Mouse (Mus musculus) lung, adult 2 months (tissue): Measurements from ENCODE around the gene Kctd14. TPM values are rescaled to one million over a fixed set of nuclear protein-coding genes. Genes with fewer than 3 reads are reported as not detected.
"Not testable (repeated sequence)": the region's sequence is repeated elsewhere in the genome, so short reads cannot be mapped to it uniquely, and the experiment has no call there.

Experiments used
- DNase-seq: peaks from one replicate; pipeline ENCODE4 v3.0.0; 2022
- H3K4me1 ChIP-seq: fragments of 200-500 bp; 2 replicates; pipeline ENCODE4 v1.6.1; 2011; ENCODE audit warnings: low read length; ENCODE audit not compliant: control insufficient read depth, insufficient read depth
- H3K4me3 ChIP-seq: fragments of 200-500 bp; replicated peaks from 2 replicates; pipeline ENCODE3; 2011; ENCODE audit warnings: low read depth, mild to moderate bottlenecking, control low read depth, low read length; ENCODE audit errors: extremely low read depth
- CTCF ChIP-seq: fragments of 200-500 bp; IDR thresholded peaks from 2 replicates; pipeline ENCODE4 v1.5.1; 2011; ENCODE audit warnings: mild to moderate bottlenecking, low read length, control low read depth; ENCODE audit not compliant: insufficient read depth
- POLR2A ChIP-seq: fragments of 200-500 bp; IDR thresholded peaks from 2 replicates; pipeline ENCODE4 v1.6.1; 2011; ENCODE audit warnings: low read depth, mild to moderate bottlenecking, control low read depth, low read length, borderline replicate concordance; ENCODE audit errors: extremely low read depth
- WGBS: fragments of 180-500 bp; shearing (Covaris S2); methylation state at CpG from one replicate; pipeline ENCODE4 v1.1.7; 2018; 5-methylcytosine and 5-hydroxymethylcytosine counted together
- polyA plus RNA-seq: library from polyadenylated mRNA; depleted of rRNA; stranded (reverse); fragments of >200 nt; gene quantifications from 2 replicates; pipeline ENCODE4 v1.2.3, GENCODE M21; 2012; rRNA removed

The Kctd14 gene
- polyA plus RNA-seq = 4.0 and 6.7 TPM in 2 replicates

DNA sequence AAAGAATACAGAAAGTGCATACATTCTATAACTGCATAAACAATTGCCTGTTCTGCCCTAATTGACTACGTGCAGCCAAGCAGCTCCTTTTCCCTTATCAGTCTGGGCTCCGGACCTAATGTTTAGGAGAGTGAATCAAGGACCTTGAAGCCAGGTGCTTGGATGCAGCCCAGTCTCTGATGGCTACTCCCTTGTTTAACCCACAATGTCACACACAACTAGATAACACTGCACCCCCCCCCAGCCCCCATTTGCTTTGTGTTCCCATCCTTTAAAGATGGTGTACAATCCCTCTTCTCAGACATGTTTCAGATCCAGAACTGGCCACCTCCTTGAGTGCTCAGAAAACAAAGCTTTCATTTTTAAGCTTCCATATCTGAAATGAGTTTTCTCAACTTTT is at the start of gene Kctd14:
Gene Kctd14 (plus strand): TSS at position 301 of the 400 bp plus-strand sequence.
- DNase-seq, H3K4me1 ChIP-seq: not testable (repeated sequence)
- WGBS = 42% methylated on average over 2 of the region's 2 CpGs

DNA sequence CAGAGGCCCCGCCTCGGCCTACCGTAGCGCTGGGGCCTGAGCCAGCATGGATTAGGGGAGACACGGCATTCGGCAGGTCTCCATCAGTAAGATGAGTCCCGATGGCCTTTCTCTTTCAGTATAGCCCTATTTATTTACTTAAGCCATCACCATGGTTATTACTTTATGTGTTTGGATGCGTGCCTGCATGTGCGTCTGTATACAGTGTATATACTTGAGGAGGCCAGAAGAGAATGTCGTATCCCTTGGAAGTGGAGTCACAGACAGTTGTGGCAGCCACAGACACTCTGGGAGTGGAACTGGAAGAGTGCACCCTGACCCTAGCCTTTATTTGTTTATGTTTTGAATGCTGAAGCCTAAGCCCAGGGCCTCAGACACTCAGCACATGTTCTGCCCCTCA is 44.0 kb upstream of the Kctd14 start:
- Histone ChIP-seq H3K4me1 (no peaks in the 10 kb centered on the region), H3K4me3 (no peak overlapping the region)
- TF ChIP-seq POLR2A = no peak
- no peak for TF ChIP-seq CTCF
- 67% methylated on average over 10 of the region's 10 CpGs for WGBS
- no peak for DNase-seq

More for the DNA sequence above, at the start of gene Kctd14:
- H3K4me3 ChIP-seq = not testable (repeated sequence)

DNA sequence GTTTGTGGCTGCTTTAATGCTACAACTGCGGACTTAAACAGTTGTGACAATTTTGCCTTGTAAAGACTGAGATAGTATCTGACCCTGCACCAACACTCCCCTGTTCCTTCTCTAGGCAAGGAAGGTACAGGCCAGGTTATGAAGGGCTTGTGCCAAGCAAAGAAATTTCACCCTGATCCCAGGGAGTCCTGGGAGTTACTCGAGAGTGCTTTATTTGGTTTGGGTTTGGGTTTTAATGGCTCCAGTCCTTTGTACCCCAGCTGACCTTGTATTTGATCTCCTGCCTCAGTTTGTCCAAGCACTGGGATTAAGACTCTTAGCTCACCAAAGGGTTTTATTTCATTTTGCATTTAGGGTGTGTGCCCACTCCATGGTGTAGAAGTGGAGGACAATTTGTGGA is 40.0 kb upstream of the Kctd14 start:
- WGBS = 91% methylated on average over 2 of the region's 2 CpGs
- Histone ChIP-seq H3K4me3 (no peak overlapping the region), H3K4me1 (no peaks in the 10 kb centered on the region)
- DNase-seq = no peak
- TF ChIP-seq CTCF (no peak), POLR2A (no peak)

DNA sequence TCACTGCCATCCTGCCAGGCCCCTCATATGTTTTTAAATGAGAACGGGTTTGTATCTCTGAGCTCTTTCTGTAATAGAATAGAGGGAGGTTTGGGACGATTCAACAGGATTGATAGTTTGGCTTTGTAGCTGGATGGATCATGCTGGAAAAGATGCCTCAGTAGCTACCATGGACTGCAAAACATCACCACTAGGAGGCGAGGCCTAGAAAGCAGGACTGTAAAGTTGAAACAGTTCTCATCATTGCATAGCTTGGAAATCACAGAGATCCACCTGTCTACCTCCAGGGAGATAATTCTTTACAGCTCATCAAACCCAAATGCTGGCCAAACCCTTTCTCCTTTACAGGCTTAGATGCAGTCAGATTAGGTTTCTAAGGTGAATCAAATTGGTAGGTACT is 39.5 kb upstream of the Kctd14 start:
- H3K4me3 ChIP-seq = no peak overlapping the region
- 85% methylated on average over 3 of the region's 3 CpGs for WGBS
- 0 out of 2 replicates have a peak, but pooled peaks have one; percentile 2 for TF ChIP-seq CTCF
- TF ChIP-seq POLR2A = no peak
- no peaks in the 10 kb centered on the region for H3K4me1 ChIP-seq
- DNase-seq = no peak

DNA sequence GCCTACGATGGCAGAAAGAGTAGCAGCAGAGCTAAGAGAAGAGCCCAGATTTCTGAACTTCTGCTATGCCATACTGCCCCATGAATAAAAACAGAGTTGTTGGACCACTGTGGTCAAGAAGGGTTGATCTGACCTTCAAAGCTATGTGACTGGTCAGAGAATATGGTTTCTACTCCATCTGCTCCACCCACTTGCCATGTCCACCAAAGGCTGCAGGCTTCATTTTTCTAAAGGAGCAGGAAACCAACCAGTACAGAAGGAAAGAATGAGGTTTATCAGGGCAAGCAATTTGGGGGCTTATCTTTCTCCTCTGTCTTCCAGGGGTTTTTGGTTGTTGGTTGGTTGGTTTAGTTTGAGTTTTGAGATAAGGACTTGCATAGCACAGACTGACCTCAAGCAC is 37.1 kb upstream of the Kctd14 start:
- TF ChIP-seq CTCF (no peak), POLR2A (no peak)
- peaks cover 4% of the 10 kb centered on the region for H3K4me1 ChIP-seq
- WGBS = 63% methylated on average over 1 of the region's 1 CpGs
- no peak overlapping the region for H3K4me3 ChIP-seq
- no peak for DNase-seq

DNA sequence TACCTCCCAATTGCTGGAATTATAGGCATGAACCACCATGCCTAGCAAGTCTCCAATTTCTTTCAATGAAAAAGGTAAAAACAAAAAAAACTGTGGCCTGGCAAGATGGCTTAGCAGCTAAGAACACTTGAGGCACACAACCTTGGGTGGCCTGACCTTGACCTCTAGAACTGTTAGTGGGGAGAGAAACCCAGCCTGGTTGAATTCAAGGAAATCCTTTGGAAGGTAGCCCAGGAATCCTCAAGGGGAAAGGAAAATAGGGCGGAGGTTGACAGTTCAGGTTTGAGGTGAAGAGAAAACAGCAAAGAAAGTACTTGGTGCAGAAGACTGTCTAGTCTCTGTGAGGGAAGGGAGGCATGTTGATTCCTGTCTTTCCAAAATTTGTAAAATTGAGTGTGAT is 36.7 kb upstream of the Kctd14 start:
- H3K4me1 ChIP-seq = peaks cover 4% of the 10 kb centered on the region
- DNase-seq = no peak
- H3K4me3 ChIP-seq = no peak overlapping the region
- 44% methylated on average over 1 of the region's 1 CpGs for WGBS
- no peak for TF ChIP-seq CTCF
- TF ChIP-seq POLR2A = no peak

DNA sequence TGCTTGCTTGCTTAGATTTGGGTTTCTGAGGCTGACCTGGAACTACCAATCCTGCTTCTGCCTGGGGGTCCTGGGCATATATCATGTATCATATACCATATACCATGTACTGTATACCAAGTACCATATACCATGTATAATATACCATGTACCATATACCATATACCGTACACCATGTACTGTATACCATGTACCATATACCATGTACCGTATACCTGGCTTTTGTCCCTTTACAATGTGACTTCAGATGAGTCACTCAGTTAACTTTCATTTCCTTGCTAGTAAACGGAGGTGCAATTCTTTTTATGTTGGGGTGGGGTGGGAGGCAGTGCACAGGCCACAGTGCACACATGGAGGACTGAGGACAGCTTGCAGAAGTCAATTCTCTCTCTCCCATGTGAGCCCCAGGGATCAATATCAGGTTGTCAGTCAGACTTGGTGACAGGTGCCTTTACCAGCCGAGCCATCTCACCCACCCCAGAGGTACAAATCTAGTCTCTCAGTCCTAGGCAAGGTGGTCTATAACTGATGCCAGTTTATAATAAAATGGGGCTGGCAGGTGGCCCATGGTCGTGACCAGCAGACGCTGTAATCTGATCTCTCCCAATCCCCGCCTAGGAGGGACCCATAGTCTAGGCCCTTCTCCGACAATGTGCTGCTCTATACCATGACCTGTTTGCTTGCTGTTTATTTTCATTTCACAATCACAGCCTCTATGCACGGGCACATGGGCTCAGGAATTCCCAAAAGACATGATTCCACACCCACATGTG is 36.0 kb upstream of the Kctd14 start:
- no peak for DNase-seq
- H3K4me1 ChIP-seq = peaks cover 4% of the 10 kb centered on the region
- no peak overlapping the region for H3K4me3 ChIP-seq
- WGBS = 51% methylated on average over 9 of the region's 9 CpGs
- TF ChIP-seq POLR2A (no peak), CTCF (no peak)

DNA sequence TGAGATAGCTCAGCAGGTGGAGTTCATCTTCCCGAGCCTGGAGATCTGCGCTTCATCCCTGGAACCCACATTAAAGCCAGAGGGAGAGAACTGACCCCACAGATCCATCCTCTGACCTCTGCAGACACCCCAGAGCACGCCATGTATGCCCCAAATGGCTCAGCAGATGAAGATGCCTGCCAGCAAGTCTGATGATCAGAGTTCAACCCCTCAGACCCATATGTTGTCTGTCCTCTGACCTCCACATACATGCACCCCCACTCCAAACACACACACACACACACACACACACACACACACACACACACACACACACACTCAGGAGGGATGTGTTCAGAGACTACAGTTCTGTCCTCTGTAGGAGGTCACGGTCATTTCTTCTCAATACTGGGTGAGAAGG is 34.6 kb upstream of the Kctd14 start:
- H3K4me3 ChIP-seq = no peak overlapping the region
- peaks cover 4% of the 10 kb centered on the region for H3K4me1 ChIP-seq
- no peak for TF ChIP-seq POLR2A
- TF ChIP-seq CTCF = no peak
- DNase-seq = no peak
- WGBS = 93% methylated on average over 4 of the region's 4 CpGs

DNA sequence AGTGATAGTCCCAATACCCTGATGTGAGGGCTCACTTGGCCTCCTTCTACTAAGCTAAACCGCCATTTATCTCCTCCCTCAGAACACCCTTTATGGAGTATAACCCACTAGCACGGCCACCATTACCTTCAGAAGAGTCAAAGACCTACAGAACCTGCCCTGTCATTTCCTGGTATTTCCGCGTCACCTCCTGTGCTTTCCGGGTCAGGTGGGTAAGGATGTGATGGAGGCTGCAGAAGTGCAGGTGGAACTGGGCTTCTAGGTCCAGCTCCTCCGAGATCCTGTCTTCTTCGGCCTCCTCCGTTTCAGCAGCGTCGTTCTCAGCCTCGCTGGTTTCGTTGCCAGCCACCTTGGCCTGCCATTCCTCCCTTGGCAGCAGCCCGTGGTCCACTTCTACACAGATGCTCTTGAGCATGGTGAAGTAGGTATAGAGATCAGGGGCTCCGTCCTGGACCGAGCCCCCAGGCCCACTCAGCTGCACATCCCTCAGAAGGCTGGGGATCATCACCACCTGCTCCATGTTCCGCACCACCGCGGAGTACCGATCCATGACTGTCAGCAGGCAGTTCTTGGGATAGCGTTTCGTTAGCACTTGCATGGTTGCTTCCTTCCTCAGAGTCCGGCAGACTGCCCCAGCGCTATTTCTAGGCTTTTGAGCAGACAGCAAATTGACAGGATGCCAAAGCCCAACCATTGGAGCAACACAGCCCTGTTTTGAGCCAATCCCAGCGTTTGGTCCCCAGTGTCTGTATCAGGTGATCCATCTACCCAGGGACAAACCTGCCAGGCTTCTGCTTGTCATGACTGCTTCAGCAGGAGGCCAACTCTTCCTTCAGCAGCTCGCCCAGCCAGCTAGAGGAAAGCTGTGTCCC is 34.0 kb upstream of the Kctd14 start, which contains the start of gene Thrsp:
Gene Thrsp (minus strand): TSS at position 825 of the 872 bp plus-strand sequence.
- no peak within 1 kb of the TSS for H3K4me3 ChIP-seq
- 58% methylated on average over 25 of the region's 25 CpGs for WGBS
- H3K4me1 ChIP-seq = peaks cover 4% of the 10 kb centered on the region
- TF ChIP-seq CTCF (no peak), POLR2A (0 out of 2 replicates have a peak, but pooled peaks have one; percentile 16)
- DNase-seq = peak; percentile 34

DNA sequence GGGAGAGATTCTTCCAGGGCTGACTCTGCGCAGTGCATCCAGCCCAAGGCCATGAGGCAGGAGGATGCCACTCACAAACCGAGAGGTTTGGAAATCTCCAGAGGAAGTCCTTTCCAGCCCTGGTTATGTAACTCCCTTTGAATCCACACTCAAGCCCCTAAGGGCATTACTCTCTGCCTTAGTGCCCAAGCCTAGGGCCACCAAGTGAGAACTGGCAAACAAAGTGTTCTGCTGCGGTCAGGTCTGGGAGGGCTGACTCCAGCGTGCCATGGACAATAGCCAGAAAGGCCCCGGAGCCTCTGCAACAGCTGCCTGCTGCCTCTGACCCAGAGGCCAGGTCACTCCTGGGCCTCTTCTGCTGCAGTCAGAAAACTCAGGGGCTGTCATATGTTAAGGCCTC is 32.4 kb upstream of the Kctd14 start:
- 54% methylated on average over 5 of the region's 5 CpGs for WGBS
- H3K4me1 ChIP-seq = peaks cover 4% of the 10 kb centered on the region
- H3K4me3 ChIP-seq = no peak overlapping the region
- DNase-seq = peak; percentile 36
- TF ChIP-seq CTCF = no peak
- no peak for TF ChIP-seq POLR2A
